Mouse (Mus musculus) forelimb bud, embryonic 11.5 days (tissue): Measurements from ENCODE around the gene Pdcd5.
A peak's percentile ranks its signal among the peaks of the same experiment; 100 is the strongest.

Source experiments
- DNase-seq: peaks from one replicate; pipeline ENCODE4 v3.0.0-alpha.2; 2012; ENCODE audit warnings: low read depth, low spot score

Pdcd5 gene

DNA sequence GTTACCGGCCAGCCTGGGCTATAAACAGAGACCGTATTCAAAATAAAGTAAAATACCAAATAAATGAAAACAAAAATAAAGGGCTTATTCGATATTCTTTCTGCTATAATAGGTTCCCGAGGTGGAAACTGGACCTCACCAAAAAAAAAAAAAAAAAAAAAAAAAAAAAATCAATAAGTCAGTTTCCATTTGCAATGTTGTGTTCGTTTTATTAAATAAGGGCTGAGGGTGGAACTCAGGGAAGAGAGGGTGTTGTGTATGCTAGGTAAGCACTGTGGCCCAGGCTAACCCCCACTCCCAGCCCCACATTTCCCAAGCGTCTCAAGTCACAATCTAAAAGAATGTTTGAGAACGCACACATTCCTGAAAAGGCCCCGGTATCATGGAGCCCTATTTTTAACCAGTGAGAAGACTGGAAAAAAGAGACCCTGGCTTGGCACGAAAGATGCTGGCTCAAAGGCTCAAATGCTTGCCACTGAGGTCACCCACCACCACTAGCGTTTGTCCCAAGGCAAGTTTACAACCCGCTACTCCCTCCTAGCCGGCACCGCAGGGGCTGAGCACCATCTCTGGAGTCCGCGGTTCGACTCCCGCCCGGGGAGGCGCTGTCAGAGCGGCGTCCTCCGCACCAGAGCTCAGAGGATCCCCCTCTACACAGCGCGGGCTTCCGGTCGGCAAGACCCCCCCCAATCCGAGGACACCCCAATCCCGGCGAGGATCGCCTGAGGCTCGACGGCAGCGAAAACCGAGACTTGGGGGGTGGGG, 822 bp downstream of the Pdcd5 start:
- DNase-seq: peak; percentile 5

DNA sequence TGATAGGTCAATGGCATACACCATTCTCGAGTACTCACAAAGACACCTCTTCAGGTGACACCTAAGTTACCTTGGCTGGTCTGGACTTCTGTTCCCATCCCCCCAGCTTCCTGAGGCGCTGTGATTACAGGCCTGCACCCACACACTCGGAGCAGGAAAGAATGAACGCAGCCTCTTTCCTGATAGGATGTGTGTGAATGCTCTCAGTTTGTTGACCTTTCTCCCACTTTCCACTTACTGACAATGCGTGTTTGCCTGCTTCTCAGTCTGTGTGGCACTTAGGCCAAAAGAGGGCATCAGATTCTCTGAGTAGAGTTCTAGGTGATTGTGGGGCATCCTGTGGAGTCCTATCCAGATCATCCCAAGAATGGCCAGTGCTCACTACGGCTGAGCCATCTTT, 7.2 kb downstream of the Pdcd5 start:
- DNase-seq: no peak

DNA sequence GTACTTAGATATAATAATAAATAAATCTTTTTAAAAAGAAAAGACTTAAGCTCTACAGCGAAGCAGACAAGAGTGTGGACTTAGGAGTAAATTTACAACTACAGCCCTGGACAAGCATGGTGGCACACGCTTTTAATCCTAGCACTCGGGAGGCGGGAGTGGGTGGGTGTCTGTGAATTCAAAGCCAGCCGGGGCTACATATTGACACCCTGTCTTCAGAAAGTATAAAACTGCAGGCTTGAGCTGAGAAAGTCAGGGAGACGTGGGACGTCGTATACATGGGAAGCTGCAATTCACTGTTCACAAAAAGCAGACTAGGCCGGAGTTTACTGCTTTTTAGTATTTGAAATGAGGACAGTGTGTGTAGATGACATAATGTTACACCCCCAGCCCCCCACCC, 10.4 kb downstream of the Pdcd5 start:
- DNase-seq: no peak

GRCm38 (mm10) chr7:35636229-35636628, 11.1 kb downstream of the Pdcd5 start:
- peak; percentile 28 for DNase-seq

- peak; percentile 32 for DNase-seq
These were observed 18.8 kb downstream of the Pdcd5 start for GRCm38 (mm10) chr7:35628496-35628895.

DNA sequence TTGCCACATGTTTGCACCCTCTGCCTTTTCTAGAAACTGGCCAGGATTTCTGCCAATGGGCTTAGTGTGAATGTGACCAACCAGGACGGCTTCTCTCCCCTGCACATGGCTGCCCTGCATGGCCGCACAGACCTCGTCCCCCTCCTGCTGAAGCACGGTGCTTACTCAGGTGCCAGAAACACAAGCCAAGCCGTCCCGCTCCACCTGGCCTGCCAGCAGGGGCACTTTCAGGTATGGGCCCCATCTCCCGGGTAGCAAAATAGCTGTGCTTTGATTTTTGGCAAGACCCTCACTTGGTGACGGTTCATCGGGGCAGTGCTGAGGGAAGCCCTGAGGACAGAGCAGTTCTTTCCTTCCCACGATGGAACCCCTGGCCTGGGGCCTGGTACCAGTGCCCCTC, 19.9 kb downstream of the Pdcd5 start:
- no peak for DNase-seq

DNA sequence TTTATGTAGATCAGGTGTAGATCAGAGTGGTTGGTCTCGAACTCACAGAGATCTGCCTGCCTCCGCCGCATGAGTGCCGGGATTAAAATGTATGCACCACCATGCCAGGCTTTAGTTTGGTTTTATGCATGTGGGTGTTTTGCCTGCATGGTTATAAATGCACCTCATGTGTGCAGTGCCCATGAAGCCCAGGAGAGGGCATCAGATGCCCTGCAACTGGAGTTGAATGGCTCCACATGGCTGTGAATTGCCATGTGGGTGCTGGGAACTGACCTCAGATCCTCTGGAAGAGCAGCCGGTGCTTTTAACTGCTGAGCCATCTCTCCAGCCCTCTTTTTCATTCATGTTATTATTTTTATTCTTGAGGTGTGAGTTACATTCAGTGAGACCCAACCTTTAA, 21.3 kb downstream of the Pdcd5 start:
- DNase-seq: no peak

DNA sequence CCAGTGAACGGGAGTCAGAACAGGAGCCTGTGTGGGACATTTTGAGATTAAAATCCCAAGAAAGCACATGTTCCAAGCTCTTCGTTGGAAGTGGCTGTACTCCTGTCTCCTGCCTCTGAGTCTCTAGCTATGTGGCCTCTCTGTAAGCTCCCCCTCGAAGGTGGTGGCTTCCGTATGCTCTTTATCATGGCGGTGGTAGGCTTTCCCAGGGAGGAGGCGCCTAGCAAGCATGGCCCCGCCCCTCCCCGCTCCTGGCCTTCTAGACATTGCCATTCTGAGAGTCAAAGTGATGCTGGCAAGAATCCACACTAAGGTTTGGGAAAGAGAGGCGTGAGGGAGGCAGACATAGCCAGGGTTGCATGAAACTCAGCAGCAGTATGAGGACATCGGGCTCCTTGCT, 24.7 kb downstream of the Pdcd5 start:
- DNase-seq: no peak

DNA sequence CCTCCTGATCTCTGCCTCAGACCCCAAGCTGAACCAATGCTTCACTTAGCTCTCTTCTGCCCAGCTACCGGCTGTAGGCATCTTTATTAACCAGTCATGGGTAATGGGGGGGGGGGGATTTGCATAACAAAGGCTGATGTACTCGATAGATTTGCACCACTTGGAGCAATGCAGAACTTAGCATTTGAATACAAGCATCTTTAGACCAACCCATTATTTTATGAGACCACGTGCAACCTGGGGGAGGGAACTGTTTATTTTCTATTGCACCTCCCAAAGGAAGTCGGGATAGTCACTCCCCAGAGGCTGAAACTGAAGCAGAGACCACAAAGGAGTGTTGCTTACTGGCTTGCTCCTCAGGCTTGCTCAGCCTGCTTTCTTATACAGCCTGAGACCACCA, 29.8 kb downstream of the Pdcd5 start:
- DNase-seq: no peak

DNA sequence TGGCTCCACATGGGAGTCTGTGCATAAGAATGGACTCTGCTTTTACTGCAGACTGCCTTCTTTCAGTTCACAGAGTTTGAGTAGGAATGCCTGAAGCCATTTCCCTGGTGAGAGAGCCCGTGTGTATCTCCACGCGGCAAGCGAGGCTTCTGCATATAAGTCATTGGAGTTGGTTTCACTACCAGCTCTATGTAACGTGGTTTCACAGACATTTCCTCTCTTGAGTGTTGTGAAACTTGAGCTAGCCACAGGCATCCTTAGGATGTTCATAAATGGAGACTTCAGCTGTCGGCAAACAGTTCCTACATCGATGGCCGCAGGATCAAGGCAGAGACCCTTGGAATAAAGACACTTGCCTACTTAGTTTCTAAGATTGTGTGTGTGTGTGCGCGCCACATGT, 38.1 kb downstream of the Pdcd5 start:
- no peak for DNase-seq

DNA sequence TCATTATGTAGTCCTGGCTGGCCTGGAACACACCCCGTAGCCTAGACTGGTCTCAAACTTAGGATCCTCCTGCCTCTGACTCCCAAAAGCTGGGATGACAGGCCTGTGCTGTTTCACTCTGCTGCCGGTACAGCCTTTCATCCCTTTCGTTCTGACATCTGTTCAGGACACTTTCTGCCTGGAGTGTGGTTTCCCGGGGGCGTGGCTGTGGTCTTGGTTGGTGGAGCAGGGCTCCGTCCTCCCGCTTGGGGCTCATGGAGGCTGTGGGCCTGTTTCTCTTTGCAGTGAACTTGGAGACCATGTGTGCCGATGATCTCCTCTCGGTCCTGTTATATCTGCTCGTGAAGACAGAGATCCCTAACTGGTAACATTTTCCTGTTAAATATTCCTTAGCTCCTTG, 40.5 kb downstream of the Pdcd5 start:
- no peak for DNase-seq

DNA sequence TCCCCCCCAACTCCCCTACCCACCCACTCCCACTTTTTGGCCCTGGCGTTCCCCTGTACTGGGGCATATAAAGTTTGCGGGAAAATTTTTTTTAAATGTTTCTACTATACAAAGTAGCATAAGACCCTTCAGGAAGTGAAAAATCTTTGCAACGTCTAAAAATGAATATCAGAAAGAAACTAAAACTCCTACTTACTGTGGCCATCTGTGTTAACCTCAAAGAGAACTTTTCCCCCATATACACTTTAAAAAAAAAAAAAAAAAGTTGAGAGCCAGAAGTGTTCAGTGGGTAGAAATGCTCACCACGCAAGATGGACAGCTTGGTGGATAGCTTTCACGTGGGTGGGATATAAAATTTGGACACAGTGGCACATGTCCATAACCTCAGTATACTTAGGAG, 44.6 kb downstream of the Pdcd5 start:
- no peak for DNase-seq

DNA sequence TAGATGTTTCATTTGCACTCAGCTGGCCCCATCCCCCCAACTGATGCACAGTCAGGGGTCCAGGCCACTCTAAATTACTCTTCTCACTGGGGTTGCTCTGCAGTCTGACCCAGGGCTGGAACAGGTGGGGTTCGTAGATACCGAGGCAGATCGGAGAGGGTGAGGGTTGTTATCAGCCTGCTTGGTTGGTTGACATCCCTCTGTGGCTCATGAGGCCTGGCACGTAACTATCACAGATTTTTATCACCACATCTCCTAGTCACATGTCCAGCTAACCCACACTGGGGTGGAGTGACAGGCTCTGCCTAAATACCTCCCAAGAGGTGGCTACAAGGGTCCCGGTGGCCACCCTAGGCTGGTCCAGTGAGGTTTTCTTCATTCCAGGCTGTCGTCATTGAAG, 46.2 kb downstream of the Pdcd5 start:
- DNase-seq: no peak

GRCm38 (mm10) chr7:35600031-35600430, 47.3 kb downstream of the Pdcd5 start:
- no peak for DNase-seq

- DNase-seq: no peak
These were observed 47.8 kb downstream of the Pdcd5 start for GRCm38 (mm10) chr7:35599492-35599891.

GRCm38 (mm10) chr7:35594311-35594710, 53.0 kb downstream of the Pdcd5 start:
- DNase-seq: no peak
